Mouse (Mus musculus) frontal cortex, postnatal 25 days (tissue): ENCODE measurements around the gene Phactr2.
A peak's percentile ranks its signal among the peaks of the same experiment; 100 is the strongest.
"Not testable (repeated sequence)": the region's sequence is repeated elsewhere in the genome, so short reads cannot be mapped to it uniquely, and the experiment has no call there.

Source experiments
- DNase-seq, 2 experiments: peaks; one replicate each; pipeline ENCODE4 v3.0.0; 2022; ENCODE audit warnings: low spot score in 2 of 2

The Phactr2 gene

GRCm38 (mm10) chr10:13213956-13214355 lies 260.3 kb downstream of the Phactr2 start:
- DNase-seq: no peak

- DNase-seq: no peak
Measured at GRCm38 (mm10) chr10:13212829-13213228, 261.4 kb downstream of the Phactr2 start.

- DNase-seq: no peak
Measured at GRCm38 (mm10) chr10:13212326-13212725, 261.9 kb downstream of the Phactr2 start.

GRCm38 (mm10) chr10:13209930-13210637 lies 264.1 kb downstream of the Phactr2 start:
- DNase-seq: no peak

- no peak for DNase-seq
Measured at GRCm38 (mm10) chr10:13209506-13209905, 264.7 kb downstream of the Phactr2 start.

GRCm38 (mm10) chr10:13209061-13209460 lies 265.2 kb downstream of the Phactr2 start:
- DNase-seq: no peak

GRCm38 (mm10) chr10:13201741-13202293 lies 272.4 kb downstream of the Phactr2 start:
- no peak for DNase-seq

- DNase-seq: no peak
Measured at GRCm38 (mm10) chr10:13200862-13201261, 273.4 kb downstream of the Phactr2 start.

- DNase-seq: no peak
Measured at GRCm38 (mm10) chr10:13199234-13199633, 275.0 kb downstream of the Phactr2 start.

GRCm38 (mm10) chr10:13196872-13197507 lies 277.2 kb downstream of the Phactr2 start:
- DNase-seq: no peak

GRCm38 (mm10) chr10:13193496-13193895 lies 280.7 kb downstream of the Phactr2 start:
- DNase-seq: not testable (repeated sequence)

- DNase-seq: peak; percentile 88 to 91
Measured at GRCm38 (mm10) chr10:13192731-13193351, 281.4 kb downstream of the Phactr2 start, which contains the start of gene Ltv1. Gene Ltv1 (minus strand): TSS chr10:13193168.

GRCm38 (mm10) chr10:13189881-13190280 lies 284.3 kb downstream of the Phactr2 start:
- DNase-seq: no peak

GRCm38 (mm10) chr10:13186754-13187153 lies 287.5 kb downstream of the Phactr2 start:
- no peak for DNase-seq

- DNase-seq: no peak
Measured at GRCm38 (mm10) chr10:13184170-13184766, 289.9 kb downstream of the Phactr2 start.

- DNase-seq: no peak
Measured at GRCm38 (mm10) chr10:13180211-13180610, 294.0 kb downstream of the Phactr2 start.

GRCm38 (mm10) chr10:13177973-13178624 lies 296.1 kb downstream of the Phactr2 start, which contains the start of gene Zc2hc1b:
Gene Zc2hc1b (minus strand): TSS chr10:13178023.
- DNase-seq: no peak

GRCm38 (mm10) chr10:13175866-13176265 lies 298.3 kb downstream of the Phactr2 start:
- DNase-seq: no peak

GRCm38 (mm10) chr10:13172798-13173221 lies 301.4 kb downstream of the Phactr2 start:
- no peak for DNase-seq

GRCm38 (mm10) chr10:13171461-13171860 lies 302.8 kb downstream of the Phactr2 start:
- no peak for DNase-seq

- no peak for DNase-seq
Measured at GRCm38 (mm10) chr10:13170739-13171448, 303.3 kb downstream of the Phactr2 start.
